Mouse (Mus musculus) embryonic facial prominence, embryonic 15.5 days (tissue): ENCODE results near the gene Skida1. TPM values are rescaled to one million over a fixed set of nuclear protein-coding genes. Genes with fewer than 3 reads are reported as not detected.

Experiments
- ATAC-seq: fragments of 200-750 bp; cut with Nextera tagmentation; 2 replicates; pipeline ENCODE4 v1.8.0; 2017; ENCODE audit warnings: low read depth, moderate TSS enrichment; ENCODE audit not compliant: insufficient number of reproducible peaks, low FRiP score, low TSS enrichment
- H3K27ac ChIP-seq: fragments of 300-500 bp; sonication (generic); replicated peaks from 2 replicates; pipeline ENCODE4 v1.5.1; 2015; ENCODE audit warnings: mild to moderate bottlenecking, inconsistent platforms
- H3K27me3 ChIP-seq: fragments of 300-500 bp; sonication (generic); 2 replicates; pipeline ENCODE4 v1.6.1; 2015; ENCODE audit warnings: inconsistent platforms
- H3K36me3 ChIP-seq: fragments of 300-500 bp; sonication (generic); 2 replicates; pipeline ENCODE4 v1.6.1; 2015; ENCODE audit warnings: mild to moderate bottlenecking, inconsistent platforms
- H3K4me1 ChIP-seq: fragments of 300-500 bp; sonication (generic); 2 replicates; pipeline ENCODE4 v1.6.1; 2015; ENCODE audit warnings: inconsistent platforms
- H3K4me2 ChIP-seq: fragments of 300-500 bp; sonication (generic); replicated peaks from 2 replicates; pipeline ENCODE4 v1.6.1; 2015; ENCODE audit warnings: mild to moderate bottlenecking, inconsistent platforms
- H3K4me3 ChIP-seq: fragments of 300-500 bp; sonication (generic); replicated peaks from 2 replicates; pipeline ENCODE4 v1.5.1; 2015; ENCODE audit warnings: mild to moderate bottlenecking, inconsistent platforms
- H3K9ac ChIP-seq: fragments of 300-500 bp; sonication (generic); 2 replicates; pipeline ENCODE4 v1.6.1; 2015; ENCODE audit warnings: inconsistent platforms
- H3K9me3 ChIP-seq: fragments of 300-500 bp; sonication (generic); replicated peaks from 2 replicates; pipeline ENCODE4 v1.6.1; 2016; ENCODE audit warnings: inconsistent platforms
- WGBS: fragments of 180-500 bp; shearing (Covaris S2); methylation state at CpG from one replicate; pipeline ENCODE4 v1.1.7; 2015; 5-methylcytosine and 5-hydroxymethylcytosine counted together
- polyA plus RNA-seq: library from polyadenylated mRNA; unstranded; fragments of >200 nt; fragmentation: Nextera tagmentation; extraction: Ambion mirVana; gene quantifications from 2 replicates; pipeline ENCODE4 v1.2.1, GENCODE M21; 2015

Skida1 gene
- polyA plus RNA-seq, 1 experiment from 2014 or later: 5.7 TPM

- no peaks in the 10 kb centered on the region for H3K9me3 ChIP-seq
- WGBS: 77% methylated on average over 10 of the region's 10 CpGs
- H3K4me1 ChIP-seq: peaks cover 29% of the 10 kb centered on the region
Measured at GRCm38 (mm10) chr2:18034371-18035250, 14.2 kb downstream of the Skida1 start.

GRCm38 (mm10) chr2:18033166-18034108 lies 15.4 kb downstream of the Skida1 start:
- no peak overlapping the region for H3K4me2 ChIP-seq
- H3K36me3 ChIP-seq: no peaks in the 10 kb centered on the region
- H3K27me3 ChIP-seq: no peaks in the 10 kb centered on the region
- 59% methylated on average over 10 of the region's 10 CpGs for WGBS
- no peaks in the 10 kb centered on the region for H3K9me3 ChIP-seq
- no peak for ATAC-seq
- no peak overlapping the region for H3K27ac ChIP-seq
- no peak overlapping the region for H3K4me3 ChIP-seq
- peaks cover 18% of the 10 kb centered on the region for H3K4me1 ChIP-seq
- H3K9ac ChIP-seq: no peak overlapping the region

More at GRCm38 (mm10) chr2:18034371-18035250, 14.2 kb downstream of the Skida1 start:
- H3K36me3 ChIP-seq: no peaks in the 10 kb centered on the region
- no peak overlapping the region for H3K9ac ChIP-seq
- no peaks in the 10 kb centered on the region for H3K27me3 ChIP-seq
- H3K27ac ChIP-seq: no peak overlapping the region
- no peak overlapping the region for H3K4me3 ChIP-seq
- no peak overlapping the region for H3K4me2 ChIP-seq
- ATAC-seq: no peak

- Histone ChIP-seq H3K4me2 (0 out of 2 replicates have a peak overlapping the region, but pooled peaks have one; percentile 89), H3K27ac (no peak overlapping the region), H3K9ac (no peak overlapping the region), H3K27me3 (no peaks in the 10 kb centered on the region), H3K36me3 (no peaks in the 10 kb centered on the region), H3K4me1 (peaks cover 17% of the 10 kb centered on the region), H3K4me3 (no peak overlapping the region), H3K9me3 (no peaks in the 10 kb centered on the region)
- WGBS: 63% methylated on average over 5 of the region's 5 CpGs
- no peak for ATAC-seq
Measured at GRCm38 (mm10) chr2:18032538-18032895, 16.3 kb downstream of the Skida1 start.

GRCm38 (mm10) chr2:18031831-18032537 lies 16.9 kb downstream of the Skida1 start:
- ATAC-seq: no peak
- Histone ChIP-seq H3K4me3 (peak overlapping the region; percentile 44), H3K4me1 (peaks cover 20% of the 10 kb centered on the region), H3K36me3 (no peaks in the 10 kb centered on the region), H3K9ac (peak overlapping the region; percentile 54), H3K27me3 (no peaks in the 10 kb centered on the region), H3K4me2 (peak overlapping the region; percentile 89), H3K9me3 (no peaks in the 10 kb centered on the region), H3K27ac (no peak overlapping the region)
- WGBS: 5% methylated on average over 34 of the region's 34 CpGs

- Histone ChIP-seq H3K36me3 (no peaks in the 10 kb centered on the region), H3K27ac (no peak overlapping the region), H3K9ac (peak overlapping the region; percentile 54), H3K4me1 (peaks cover 26% of the 10 kb centered on the region), H3K9me3 (no peaks in the 10 kb centered on the region), H3K27me3 (no peaks in the 10 kb centered on the region), H3K4me3 (peak overlapping the region; percentile 44), H3K4me2 (peak overlapping the region; percentile 89)
- 13% methylated on average over 26 of the region's 26 CpGs for WGBS
- ATAC-seq: no peak
Measured at GRCm38 (mm10) chr2:18031271-18031821, 17.5 kb downstream of the Skida1 start.

GRCm38 (mm10) chr2:18030581-18030980 lies 18.3 kb downstream of the Skida1 start:
- Histone ChIP-seq H3K4me2 (no peak overlapping the region), H3K4me3 (no peak overlapping the region), H3K4me1 (peaks cover 33% of the 10 kb centered on the region), H3K36me3 (no peaks in the 10 kb centered on the region), H3K9ac (no peak overlapping the region), H3K9me3 (no peaks in the 10 kb centered on the region), H3K27me3 (no peaks in the 10 kb centered on the region), H3K27ac (no peak overlapping the region)
- WGBS: 71% methylated on average over 8 of the region's 8 CpGs
- ATAC-seq: no peak

GRCm38 (mm10) chr2:18029656-18030055 lies 19.2 kb downstream of the Skida1 start:
- Histone ChIP-seq H3K9ac (no peak overlapping the region), H3K4me3 (no peak overlapping the region), H3K36me3 (no peaks in the 10 kb centered on the region), H3K9me3 (no peaks in the 10 kb centered on the region), H3K27ac (no peak overlapping the region), H3K4me1 (peaks cover 35% of the 10 kb centered on the region), H3K4me2 (no peak overlapping the region), H3K27me3 (no peaks in the 10 kb centered on the region)
- no peak for ATAC-seq
- WGBS: 84% methylated on average over 7 of the region's 7 CpGs

- Histone ChIP-seq H3K27ac (peak overlapping the region; percentile 96), H3K4me3 (peak overlapping the region; percentile 68), H3K9me3 (no peaks in the 10 kb centered on the region), H3K36me3 (no peaks in the 10 kb centered on the region), H3K27me3 (no peaks in the 10 kb centered on the region), H3K9ac (peak overlapping the region; percentile 76), H3K4me2 (peak overlapping the region; percentile 99), H3K4me1 (peaks cover 35% of the 10 kb centered on the region)
- ATAC-seq: peak; percentile 81
- WGBS: under 1% methylated on average over 61 of the region's 61 CpGs
Measured at GRCm38 (mm10) chr2:18028140-18029021, 20.5 kb downstream of the Skida1 start.

GRCm38 (mm10) chr2:18027448-18028139 lies 21.3 kb downstream of the Skida1 start:
- ATAC-seq: peak; percentile 89
- H3K27me3 ChIP-seq: no peaks in the 10 kb centered on the region
- H3K4me2 ChIP-seq: peak overlapping the region; percentile 99
- peak overlapping the region; percentile 76 for H3K9ac ChIP-seq
- H3K4me1 ChIP-seq: peaks cover 34% of the 10 kb centered on the region
- peak overlapping the region; percentile 96 for H3K27ac ChIP-seq
- H3K9me3 ChIP-seq: no peaks in the 10 kb centered on the region
- peak overlapping the region; percentile 68 for H3K4me3 ChIP-seq
- WGBS: 0% methylated on average over 44 of the region's 44 CpGs
- H3K36me3 ChIP-seq: no peaks in the 10 kb centered on the region
